Mouse (Mus musculus): ENCODE data around the gene Troap. TPM values are rescaled to one million over a fixed set of nuclear protein-coding genes. Genes with fewer than 3 reads are reported as not detected.

Gene Troap
- polyA plus RNA-seq, 1 experiment from 2014 or later, result 8.4 TPM

GRCm38 (mm10) chr15:99079804-99080203 is 5.4 kb downstream of the Troap start:
- H3K4me2 ChIP-seq, result no peak overlapping the region
- no peaks in the 10 kb centered on the region for H3K9me3 ChIP-seq
- no peak overlapping the region for H3K27ac ChIP-seq
- H3K4me3 ChIP-seq, result no peak overlapping the region
- H3K4me1 ChIP-seq (replicated peaks), result peaks cover 14% of the 10 kb centered on the region
- WGBS, result 87% methylated on average over 3 of the region's 3 CpGs
- no peak for ATAC-seq (ENCODE audit: low FRiP score)
- peaks cover 18% of the 10 kb centered on the region for H3K27me3 ChIP-seq
- no peaks in the 10 kb centered on the region; the same call in 1 of the 2 replicates for H3K36me3 ChIP-seq
- no peak overlapping the region for H3K9ac ChIP-seq

- Histone ChIP-seq H3K4me2 (no peak overlapping the region), H3K27ac (no peak overlapping the region), H3K36me3 (no peaks in the 10 kb centered on the region; the same call in 1 of the 2 replicates), H3K4me3 (no peak overlapping the region), H3K4me1 (replicated peaks) (peaks cover 3% of the 10 kb centered on the region; the same call in 1 of the 2 replicates), H3K9ac (no peak overlapping the region), H3K9me3 (no peaks in the 10 kb centered on the region), H3K27me3 (peaks cover 43% of the 10 kb centered on the region)
- no peak for ATAC-seq (ENCODE audit: low FRiP score)
- WGBS, result 91% methylated on average over 12 of the region's 12 CpGs
These were observed 7.9 kb downstream of the Troap start for GRCm38 (mm10) chr15:99082322-99082721.

GRCm38 (mm10) chr15:99082840-99083239 is 8.5 kb downstream of the Troap start:
- no peak for ATAC-seq (ENCODE audit: low FRiP score)

GRCm38 (mm10) chr15:99083258-99083657 is 8.9 kb downstream of the Troap start:
- Histone ChIP-seq H3K27me3 (peaks cover 53% of the 10 kb centered on the region), H3K9me3 (no peaks in the 10 kb centered on the region), H3K36me3 (no peaks in the 10 kb centered on the region; the same call in 1 of the 2 replicates), H3K4me2 (no peak overlapping the region), H3K4me1 (replicated peaks) (peaks cover 10% of the 10 kb centered on the region), H3K9ac (no peak overlapping the region), H3K4me3 (no peak overlapping the region), H3K27ac (no peak overlapping the region)
- WGBS, result 76% methylated on average over 9 of the region's 9 CpGs
- ATAC-seq (ENCODE audit: low FRiP score), result no peak

More at GRCm38 (mm10) chr15:99082840-99083239, 8.5 kb downstream of the Troap start:
- no peak overlapping the region for H3K9ac ChIP-seq
- H3K9me3 ChIP-seq, result no peaks in the 10 kb centered on the region
- H3K4me2 ChIP-seq, result no peak overlapping the region
- H3K4me1 ChIP-seq (replicated peaks), result peaks cover 6% of the 10 kb centered on the region
- no peak overlapping the region for H3K4me3 ChIP-seq
- peaks cover 48% of the 10 kb centered on the region for H3K27me3 ChIP-seq
- H3K36me3 ChIP-seq, result no peaks in the 10 kb centered on the region; the same call in 1 of the 2 replicates
- H3K27ac ChIP-seq, result no peak overlapping the region
- WGBS, result 92% methylated on average over 16 of the region's 16 CpGs

- Histone ChIP-seq H3K4me1 (replicated peaks) (peaks cover 18% of the 10 kb centered on the region), H3K9me3 (no peaks in the 10 kb centered on the region), H3K27me3 (peaks cover 60% of the 10 kb centered on the region), H3K9ac (no peak overlapping the region), H3K27ac (no peak overlapping the region), H3K4me3 (no peak overlapping the region), H3K4me2 (peak overlapping the region; percentile 23), H3K36me3 (no peaks in the 10 kb centered on the region; the same call in 1 of the 2 replicates)
- WGBS, result 12% methylated on average over 11 of the region's 11 CpGs
- no peak for ATAC-seq (ENCODE audit: low FRiP score)
These were observed 9.6 kb downstream of the Troap start for GRCm38 (mm10) chr15:99083867-99084557.

- no peak for ATAC-seq (ENCODE audit: low FRiP score)
- no peak overlapping the region for H3K27ac ChIP-seq
- peak overlapping the region; percentile 23 for H3K4me2 ChIP-seq
- H3K9me3 ChIP-seq, result no peaks in the 10 kb centered on the region
- H3K9ac ChIP-seq, result no peak overlapping the region
- H3K36me3 ChIP-seq, result no peaks in the 10 kb centered on the region; the same call in 1 of the 2 replicates
- H3K4me3 ChIP-seq, result no peak overlapping the region
- peaks cover 24% of the 10 kb centered on the region for H3K4me1 ChIP-seq (replicated peaks)
- H3K27me3 ChIP-seq, result peaks cover 66% of the 10 kb centered on the region
- WGBS, result 10% methylated on average over 19 of the region's 19 CpGs
These were observed 10.2 kb downstream of the Troap start for GRCm38 (mm10) chr15:99084618-99085017.

- Histone ChIP-seq H3K9ac (no peak overlapping the region), H3K4me1 (replicated peaks) (peaks cover 36% of the 10 kb centered on the region), H3K36me3 (no peaks in the 10 kb centered on the region; the same call in 1 of the 2 replicates), H3K27me3 (peaks cover 79% of the 10 kb centered on the region), H3K4me2 (peak overlapping the region; percentile 15), H3K9me3 (no peaks in the 10 kb centered on the region), H3K4me3 (0 out of 2 replicates have a peak overlapping the region, but pooled peaks have one; percentile 7), H3K27ac (no peak overlapping the region)
- WGBS, result 71% methylated on average over 4 of the region's 4 CpGs
- no peak for ATAC-seq (ENCODE audit: low FRiP score)
These were observed 11.6 kb downstream of the Troap start for GRCm38 (mm10) chr15:99085997-99086396.

- peaks cover 42% of the 10 kb centered on the region for H3K4me1 ChIP-seq (replicated peaks)
- no peaks in the 10 kb centered on the region for H3K9me3 ChIP-seq
- peak within 1 kb of the TSS; percentile 30; the same call in 1 of the 2 replicates for H3K27ac ChIP-seq
- peak within 1 kb of the TSS; percentile 32 for H3K4me3 ChIP-seq
- no peaks in the 10 kb centered on the region for H3K36me3 ChIP-seq
- H3K9ac ChIP-seq, result peak within 1 kb of the TSS; percentile 60; the same call in 1 of the 2 replicates
- no peak for ATAC-seq (ENCODE audit: low FRiP score)
- peak within 1 kb of the TSS; percentile 48 for H3K4me2 ChIP-seq
- 7% methylated on average over 60 of the region's 60 CpGs for WGBS
- H3K27me3 ChIP-seq, result peaks cover 89% of the 10 kb centered on the region
These were observed 13.1 kb downstream of the Troap start, which contains the start of gene C1ql4 for GRCm38 (mm10) chr15:99087253-99088075. Gene C1ql4, minus strand, starts transcription at chr15:99087817.

GRCm38 (mm10) chr15:99088292-99088691 is 13.9 kb downstream of the Troap start:
- Histone ChIP-seq H3K9me3 (no peaks in the 10 kb centered on the region), H3K4me1 (replicated peaks) (peaks cover 50% of the 10 kb centered on the region), H3K27me3 (peaks cover 94% of the 10 kb centered on the region), H3K4me2 (peak overlapping the region; percentile 48), H3K27ac (0 out of 2 replicates have a peak overlapping the region, but pooled peaks have one; percentile 18), H3K4me3 (peak overlapping the region; percentile 32), H3K36me3 (no peaks in the 10 kb centered on the region), H3K9ac (peak overlapping the region; percentile 60; the same call in 1 of the 2 replicates)
- peak; percentile 57; the same call in 1 of the 2 replicates for ATAC-seq (ENCODE audit: low FRiP score)
- WGBS, result under 1% methylated on average over 25 of the region's 27 CpGs

- no peak overlapping the region for H3K4me3 ChIP-seq
- peaks cover 92% of the 10 kb centered on the region for H3K27me3 ChIP-seq
- H3K4me2 ChIP-seq, result peak overlapping the region; percentile 48; the same call in 1 of the 2 replicates
- H3K9me3 ChIP-seq, result no peaks in the 10 kb centered on the region
- ATAC-seq (ENCODE audit: low FRiP score), result no peak
- peak overlapping the region; percentile 60; the same call in 1 of the 2 replicates for H3K9ac ChIP-seq
- 4% methylated on average over 14 of the region's 14 CpGs for WGBS
- no peaks in the 10 kb centered on the region for H3K36me3 ChIP-seq
- peak overlapping the region; percentile 14; the same call in 1 of the 2 replicates for H3K27ac ChIP-seq
- peaks cover 58% of the 10 kb centered on the region for H3K4me1 ChIP-seq (replicated peaks)
These were observed 14.7 kb downstream of the Troap start for GRCm38 (mm10) chr15:99089069-99089468.

- Histone ChIP-seq H3K9me3 (no peaks in the 10 kb centered on the region), H3K4me1 (replicated peaks) (peaks cover 87% of the 10 kb centered on the region), H3K9ac (peak within 1 kb of the TSS; percentile 73), H3K4me3 (peak within 1 kb of the TSS; percentile 45), H3K27ac (peak within 1 kb of the TSS; percentile 77), H3K36me3 (no peaks in the 10 kb centered on the region), H3K4me2 (peak within 1 kb of the TSS; percentile 80), H3K27me3 (peaks cover 89% of the 10 kb centered on the region)
- WGBS, result 19% methylated on average over 8 of the region's 8 CpGs
- no peak for ATAC-seq (ENCODE audit: low FRiP score)
These were observed 18.5 kb downstream of the Troap start, which contains the start of gene Dnajc22 for GRCm38 (mm10) chr15:99092870-99093269. Gene Dnajc22, plus strand, starts transcription at chr15:99093170.

Measured in hindbrain, embryonic 13.5 days (tissue).